Mouse (Mus musculus) frontal cortex, postnatal 10 days (tissue): ENCODE data around the gene Col28a1.

Experiments
- DNase-seq, 2 experiments: peaks; one replicate each; pipeline ENCODE4 v3.0.0; 2022; ENCODE audit warnings: low spot score in 2 of 2, mixed read lengths in 1 of 2

Col28a1 gene

DNA sequence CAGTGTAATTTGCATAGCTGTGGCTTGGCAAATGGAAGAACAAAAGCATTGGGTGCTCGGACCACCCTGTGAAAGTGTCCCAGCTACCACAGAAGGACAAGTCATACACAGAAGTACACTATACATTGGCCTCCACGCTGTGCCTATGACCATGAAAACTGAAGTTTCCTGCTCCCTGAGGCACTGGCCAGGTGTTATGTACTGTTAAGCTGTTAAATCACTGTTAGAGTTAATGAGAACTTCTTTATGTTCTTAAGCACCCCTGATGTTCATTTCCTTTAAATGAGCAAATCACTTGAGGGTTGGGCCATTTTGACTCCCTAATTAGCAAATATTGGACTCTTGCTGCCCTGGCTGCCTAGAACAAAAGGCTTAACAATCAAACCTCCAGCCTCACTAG, 73.3 kb downstream of the Col28a1 start:
- no peak for DNase-seq

DNA sequence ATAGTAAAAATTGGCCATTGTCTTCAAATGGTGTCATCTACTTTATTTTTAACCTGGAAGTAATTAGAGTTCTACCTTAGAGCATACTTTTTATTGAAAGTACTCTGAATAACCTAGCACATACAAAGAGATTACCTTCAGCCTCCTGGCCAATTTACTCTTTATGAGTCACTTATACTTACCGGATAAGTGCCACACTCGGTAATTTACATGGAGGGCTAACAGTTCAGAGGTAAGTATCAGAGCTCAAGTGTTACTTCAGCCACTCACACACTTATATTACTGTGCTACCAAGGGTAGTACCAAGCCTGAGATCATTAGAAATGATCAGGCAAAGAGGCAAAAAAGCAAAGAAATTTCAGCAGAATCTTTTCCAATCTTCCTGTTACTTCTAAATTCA, 73.8 kb downstream of the Col28a1 start:
- DNase-seq, result no peak

DNA sequence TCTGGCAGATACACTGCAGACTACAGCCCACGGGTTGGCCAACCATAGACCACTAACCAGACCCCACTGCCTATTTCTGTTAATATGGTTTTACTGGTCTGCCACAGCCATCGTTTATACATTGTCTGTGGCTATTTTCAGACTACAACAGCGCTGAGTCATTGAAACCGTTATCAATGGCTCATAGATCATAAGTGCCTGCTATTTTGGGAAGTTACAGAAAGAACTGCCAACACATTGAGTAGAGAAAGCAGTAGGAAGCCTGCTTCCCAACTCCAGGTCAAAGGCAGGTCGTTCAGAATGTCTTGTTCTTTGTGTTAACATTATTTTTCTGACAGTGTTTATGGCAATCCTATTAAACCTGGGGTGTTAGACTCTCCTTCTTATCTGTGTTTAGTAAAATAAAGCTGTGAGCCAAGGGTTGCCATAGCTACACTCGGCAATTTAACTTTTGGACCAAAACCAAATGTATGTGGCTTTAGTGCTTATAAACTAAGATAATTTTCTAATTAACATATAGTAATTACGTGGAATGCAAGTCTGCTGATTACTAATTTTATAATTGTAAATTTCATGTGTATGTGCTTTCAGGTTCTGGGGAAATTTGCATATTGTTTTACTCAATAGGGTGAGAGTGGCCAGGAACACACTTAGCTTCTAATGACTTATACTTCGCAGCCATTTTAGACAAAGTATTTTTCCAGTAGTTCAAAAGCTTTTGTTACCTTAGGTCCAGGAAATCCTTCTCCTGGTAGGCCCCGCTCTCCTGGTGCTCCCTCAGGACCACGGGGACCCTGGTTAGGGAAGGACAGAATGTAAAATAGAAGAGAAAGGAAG, 86.3 kb downstream of the Col28a1 start:
- DNase-seq, result no peak

DNA sequence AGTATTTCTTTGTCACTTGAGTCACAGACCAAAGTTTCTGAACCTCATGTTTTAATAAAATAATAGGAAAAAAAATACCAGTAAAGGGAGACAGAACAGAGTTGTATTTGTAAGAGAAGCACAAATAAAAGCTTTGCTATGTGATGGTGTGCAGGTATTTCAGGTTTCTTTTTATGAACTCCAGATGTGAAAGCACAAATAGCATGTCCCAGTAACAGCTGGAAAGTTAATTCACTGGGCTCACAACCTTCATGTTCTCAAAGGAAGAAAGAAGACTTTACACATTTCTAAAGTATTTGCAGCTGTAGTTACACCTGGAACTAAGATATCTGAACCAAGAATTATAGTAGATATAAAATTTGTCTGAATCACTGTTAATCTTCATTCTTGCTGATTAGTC, 91.2 kb downstream of the Col28a1 start:
- DNase-seq, result no peak

DNA sequence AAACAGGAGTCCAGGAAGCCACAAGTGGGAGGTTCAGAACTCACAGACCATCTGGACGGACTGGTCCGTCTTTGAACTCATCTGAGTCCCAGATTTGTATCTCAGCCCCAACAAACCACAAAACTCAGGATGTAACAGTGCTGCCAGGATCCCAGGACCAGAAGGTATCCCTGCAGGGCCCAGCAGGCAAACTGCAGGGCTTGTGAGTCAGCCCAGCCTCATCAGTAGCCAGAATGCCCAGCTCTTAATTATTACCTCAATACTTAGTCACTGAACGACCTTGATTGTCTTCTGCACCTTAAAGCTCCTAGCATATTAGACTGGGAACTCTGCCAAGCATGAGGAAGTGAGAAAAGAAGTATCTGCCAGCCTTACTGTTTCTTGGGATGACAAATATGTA, 96.6 kb downstream of the Col28a1 start:
- DNase-seq, result no peak

DNA sequence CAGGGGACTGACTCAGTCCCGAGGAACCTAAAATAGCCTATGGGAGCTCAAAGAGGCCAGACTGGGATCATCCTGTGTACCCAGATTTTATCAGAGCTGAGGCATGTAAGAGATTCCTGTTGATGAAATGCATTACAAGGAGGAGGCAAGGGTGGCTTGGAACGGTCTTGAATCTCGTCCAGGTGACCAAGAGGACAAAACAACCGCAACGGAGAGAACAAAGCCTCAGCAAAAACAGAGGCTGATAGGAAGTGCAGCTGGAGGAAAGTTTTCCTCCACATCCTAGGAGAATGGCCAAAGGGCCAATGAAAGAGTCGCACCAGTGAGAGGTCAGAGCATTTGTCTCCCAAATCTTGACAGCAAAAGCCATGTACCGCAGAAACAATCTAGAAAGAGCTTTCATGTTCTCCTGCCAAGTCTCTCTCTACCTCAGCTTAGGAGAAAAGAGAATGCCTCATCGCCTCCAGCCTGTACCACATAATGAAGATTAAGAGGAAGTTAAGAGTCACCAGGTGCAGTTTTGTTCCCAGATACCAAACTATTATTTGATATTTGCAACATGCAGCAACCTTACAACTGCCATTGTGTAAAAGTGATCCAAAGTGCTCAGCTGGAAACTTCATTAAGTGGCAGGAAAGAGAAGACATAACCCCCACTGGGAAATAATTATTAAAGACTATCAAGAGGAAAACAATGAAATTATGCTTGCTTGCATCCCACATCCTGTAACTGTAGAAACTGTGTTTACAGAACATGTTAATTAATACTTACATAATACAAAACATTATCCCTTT, 98.1 kb downstream of the Col28a1 start:
- DNase-seq, result no peak

DNA sequence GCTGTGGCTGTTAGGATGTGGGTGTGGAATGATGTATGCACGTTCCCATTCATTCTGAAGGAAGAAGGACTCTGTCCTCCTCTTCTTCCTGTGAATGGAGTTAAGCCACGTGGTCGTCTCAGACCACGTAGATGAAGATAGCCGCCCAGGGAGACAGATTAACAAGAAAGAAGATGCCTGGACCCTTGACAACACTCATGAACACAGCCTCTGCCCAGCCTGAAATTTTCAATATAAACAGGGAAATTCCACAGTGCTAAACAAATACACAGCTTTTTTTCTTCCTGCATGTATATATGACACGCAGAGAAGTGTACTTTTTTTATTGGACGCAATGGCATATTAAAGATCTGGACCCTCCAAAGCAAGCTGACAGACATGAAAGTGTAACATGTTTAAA, 98.9 kb downstream of the Col28a1 start:
- DNase-seq, result no peak

DNA sequence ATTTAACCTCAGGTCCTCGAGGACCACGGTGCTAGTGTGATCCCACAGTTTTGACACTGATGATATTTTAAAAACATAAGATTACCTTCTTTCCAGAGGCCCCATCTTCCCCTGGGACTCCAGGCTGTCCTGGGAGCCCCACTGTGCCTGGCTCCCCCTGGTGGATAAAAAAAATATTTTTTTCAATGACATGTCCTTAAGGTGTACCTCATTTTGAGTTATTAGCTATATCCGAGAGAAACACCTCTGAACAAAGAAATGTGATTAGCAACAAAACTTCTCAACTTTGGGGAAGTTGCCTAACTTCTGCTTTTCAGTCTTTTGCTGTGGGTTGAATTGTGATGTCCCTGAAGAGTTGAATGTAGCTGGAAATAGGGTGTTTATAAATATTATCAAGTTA, 105.6 kb downstream of the Col28a1 start:
- no peak for DNase-seq

DNA sequence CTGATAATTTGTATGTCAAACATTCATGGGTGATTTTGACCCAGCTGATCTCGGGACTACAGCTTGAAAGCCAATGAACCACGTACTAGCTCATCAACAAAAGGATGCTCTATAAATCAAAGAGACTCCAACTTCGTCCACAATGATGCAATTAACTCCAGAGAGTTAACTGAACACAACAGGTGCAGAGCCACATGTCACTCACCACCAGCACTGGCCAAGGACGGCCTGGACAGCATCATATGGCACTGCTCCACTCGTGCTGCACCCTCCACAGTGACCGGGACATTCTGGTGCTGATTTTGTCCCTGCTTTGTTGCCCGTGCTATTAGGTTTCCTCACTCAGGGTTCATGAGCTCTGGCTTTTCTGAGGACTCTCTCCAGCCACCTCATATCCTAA, 107.6 kb downstream of the Col28a1 start:
- no peak for DNase-seq

DNA sequence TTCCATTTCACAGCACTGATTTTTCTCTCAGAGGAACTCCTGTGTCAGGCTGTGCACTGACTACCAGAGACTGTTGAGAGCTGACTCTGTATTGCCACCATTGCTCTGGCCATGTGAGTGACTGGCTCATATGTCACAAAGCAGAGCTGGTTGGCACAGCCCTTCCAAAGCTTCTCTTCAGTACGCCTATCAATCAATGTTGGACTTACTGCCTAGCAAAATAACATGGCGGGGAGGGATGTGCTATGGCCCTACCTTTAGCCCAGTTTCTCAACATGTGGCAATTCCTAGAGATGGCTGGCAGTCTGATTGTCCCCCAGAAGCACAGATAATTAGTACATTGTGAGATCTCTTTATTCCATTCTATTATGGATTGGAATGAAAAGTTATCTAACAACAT, 109.2 kb downstream of the Col28a1 start:
- DNase-seq, result no peak

DNA sequence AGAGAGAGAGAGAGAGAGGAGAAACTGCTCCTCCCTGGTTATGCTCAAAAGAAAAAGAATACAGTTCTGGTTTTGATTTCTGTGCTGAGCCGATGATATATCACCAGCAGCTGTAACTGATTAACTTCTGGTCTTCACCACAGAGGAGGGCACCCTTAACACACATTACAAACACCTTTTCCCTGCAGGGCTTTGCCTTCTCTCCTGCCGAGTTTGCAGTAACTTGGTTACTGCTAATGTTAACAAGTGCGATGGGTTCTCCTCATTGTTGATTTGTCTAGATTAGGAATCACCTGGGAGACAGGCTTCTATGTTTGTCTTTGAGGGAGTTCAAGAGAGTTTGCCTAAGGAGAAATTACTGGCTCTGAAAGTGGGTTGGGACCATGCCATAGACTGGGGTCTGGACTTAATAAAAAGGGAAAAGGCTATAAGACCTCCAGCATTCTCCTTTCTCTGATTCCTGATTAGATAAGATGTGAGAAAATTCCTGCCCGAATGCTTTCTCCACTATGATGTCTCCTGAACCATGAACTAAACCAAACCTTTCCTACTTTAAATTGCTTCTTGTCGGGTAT, 114.8 kb downstream of the Col28a1 start:
- DNase-seq, result no peak

DNA sequence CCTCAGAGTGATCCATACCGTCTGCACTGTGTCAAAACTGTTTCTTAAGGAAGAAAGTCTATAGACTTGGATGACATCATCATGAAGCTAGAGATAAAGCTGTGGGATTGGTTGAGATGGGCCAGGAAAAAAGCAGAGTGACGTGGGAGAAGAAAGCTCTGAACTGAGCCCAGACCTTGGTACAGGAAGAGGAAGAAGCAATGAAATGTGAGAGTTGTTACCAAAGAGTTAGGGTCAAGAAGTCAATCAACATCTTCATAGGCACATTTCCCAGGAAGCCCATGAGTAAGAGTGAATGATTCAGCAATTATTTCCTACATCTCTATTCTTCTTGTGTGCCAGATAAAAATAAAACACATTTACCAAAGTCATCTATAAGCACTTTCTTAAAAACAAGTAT, 117.5 kb downstream of the Col28a1 start:
- DNase-seq, result no peak

DNA sequence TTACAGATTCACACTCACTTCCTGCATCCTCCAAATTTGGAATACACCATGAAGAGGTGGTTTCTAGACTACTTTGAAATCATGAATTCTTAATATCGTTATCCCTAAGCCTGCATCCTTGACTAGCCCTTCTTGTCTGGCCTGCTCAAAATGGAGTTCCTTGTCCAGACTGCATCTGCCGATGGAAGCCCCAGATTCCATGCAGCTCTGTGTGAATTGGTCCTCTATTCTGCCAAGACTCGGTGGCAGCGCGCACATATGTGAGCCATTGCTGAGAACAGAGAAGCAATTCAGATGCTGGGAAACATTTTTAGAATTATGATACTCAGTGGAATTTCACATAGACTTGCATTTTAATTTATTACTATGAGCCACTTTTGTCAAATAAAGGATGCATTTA, 123.4 kb downstream of the Col28a1 start:
- DNase-seq, result peak; percentile 8 to 15

DNA sequence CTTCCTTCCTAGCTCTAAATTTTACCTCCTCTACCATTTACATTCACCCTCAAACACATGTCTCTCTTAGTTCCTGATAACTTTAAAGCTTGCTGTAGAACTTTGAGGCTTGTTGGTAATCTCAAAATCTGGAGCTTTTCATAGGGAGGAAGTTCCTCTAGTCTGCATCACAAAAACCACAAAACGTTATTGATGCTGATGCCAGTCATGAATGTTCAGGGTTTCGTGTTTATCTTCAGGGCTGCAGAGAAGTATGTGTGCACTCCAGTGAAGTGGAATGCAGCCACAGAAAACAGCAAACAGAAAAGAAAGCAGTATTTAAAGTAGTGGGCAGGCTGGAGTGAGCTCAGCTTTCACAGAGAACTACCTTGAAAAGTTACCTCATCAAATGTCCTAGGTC, 124.0 kb downstream of the Col28a1 start:
- DNase-seq, result no peak

DNA sequence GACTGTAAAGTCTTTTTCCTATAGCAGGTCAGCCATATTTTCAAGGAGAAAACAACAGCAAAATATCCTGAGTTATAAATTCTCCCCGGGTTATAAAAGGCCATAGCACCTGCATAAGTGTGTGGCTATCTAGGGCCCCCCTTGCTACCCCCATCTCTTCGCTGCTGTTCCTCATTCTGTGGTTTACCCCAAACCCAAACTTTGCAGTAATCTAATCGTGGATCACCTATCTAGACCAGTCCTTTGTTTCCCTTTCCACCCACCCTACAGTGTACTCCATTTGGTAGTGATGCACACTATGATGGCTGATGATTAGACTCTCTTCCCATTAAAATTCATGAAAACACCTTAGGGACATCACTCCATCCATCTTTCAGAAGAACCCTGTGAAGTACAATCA, 125.3 kb downstream of the Col28a1 start:
- DNase-seq, result no peak

DNA sequence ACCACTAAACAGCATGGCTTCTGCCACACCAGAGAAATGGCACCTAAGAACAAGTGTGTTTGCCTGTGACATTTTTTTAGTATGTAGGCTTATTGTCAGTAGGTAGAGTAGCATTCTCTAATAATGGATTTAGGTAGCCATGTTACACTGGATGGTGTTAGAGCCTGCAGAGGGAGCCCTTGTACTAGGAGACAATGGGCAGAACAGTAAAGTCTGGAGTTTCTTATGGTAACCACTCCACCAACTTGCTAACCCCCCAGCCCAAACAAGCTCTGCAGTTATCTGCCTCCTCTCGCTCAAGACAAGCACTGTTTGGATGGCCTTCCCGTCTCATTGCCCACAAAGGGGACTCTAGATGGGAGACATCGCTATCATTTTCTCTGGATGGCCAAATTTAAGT, 126.2 kb downstream of the Col28a1 start:
- no peak for DNase-seq

DNA sequence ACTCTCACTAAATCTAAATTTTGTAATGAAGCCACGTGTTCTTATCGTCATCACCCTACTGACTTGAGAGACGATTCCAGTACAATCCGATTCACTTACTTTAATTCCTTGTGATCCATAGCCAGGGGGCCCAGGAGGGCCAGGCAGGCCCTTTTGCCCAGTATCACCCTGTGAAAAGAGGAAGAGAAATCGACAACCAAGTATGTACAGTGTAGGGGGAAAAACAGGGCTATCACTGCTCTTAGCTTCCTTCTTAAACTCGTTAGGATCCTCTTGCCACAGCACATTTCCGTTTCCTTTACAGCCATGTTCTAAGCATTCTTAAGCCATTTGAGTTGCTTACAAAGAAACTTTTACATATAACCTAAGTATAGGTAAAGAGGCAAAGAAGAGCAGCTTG, 133.2 kb downstream of the Col28a1 start:
- DNase-seq, result no peak

DNA sequence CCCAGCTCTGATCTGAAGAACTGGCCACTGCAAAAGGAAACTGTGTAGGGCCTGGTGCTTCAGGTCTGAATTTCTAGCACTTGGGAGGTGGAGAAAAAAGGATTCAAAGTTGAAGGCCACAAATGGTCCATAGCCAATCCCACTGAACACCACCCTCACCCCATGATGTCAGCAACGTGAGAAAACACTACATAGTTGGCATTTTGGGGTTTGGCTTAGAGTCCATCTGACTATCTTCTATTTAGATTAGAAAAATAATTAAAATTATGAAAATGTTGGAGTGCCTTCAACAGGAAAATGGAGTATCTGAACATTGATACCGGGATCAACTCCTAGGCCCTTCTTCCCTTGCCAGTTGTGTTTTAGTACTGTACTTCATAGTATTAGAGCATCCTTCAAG, 144.2 kb downstream of the Col28a1 start:
- no peak for DNase-seq

DNA sequence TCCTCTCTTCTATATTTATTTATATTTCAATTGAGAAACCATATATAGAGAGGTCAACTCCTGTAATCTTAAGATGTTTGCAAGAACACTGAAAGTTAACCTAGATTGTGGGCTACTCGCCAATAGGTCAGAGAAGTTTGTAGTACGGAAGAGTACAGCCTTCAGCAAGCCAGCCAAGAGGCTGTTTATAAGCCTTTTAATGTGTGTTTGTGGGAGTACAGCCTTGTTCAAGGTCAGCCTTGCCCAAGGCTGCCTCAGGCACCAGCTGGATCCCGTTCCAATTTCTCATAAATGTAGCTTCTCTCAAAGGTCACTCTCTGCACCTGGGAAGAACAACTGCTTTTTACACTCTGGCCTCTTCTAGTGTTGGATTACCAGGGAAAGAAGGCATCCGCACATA, 146.0 kb downstream of the Col28a1 start:
- no peak for DNase-seq

DNA sequence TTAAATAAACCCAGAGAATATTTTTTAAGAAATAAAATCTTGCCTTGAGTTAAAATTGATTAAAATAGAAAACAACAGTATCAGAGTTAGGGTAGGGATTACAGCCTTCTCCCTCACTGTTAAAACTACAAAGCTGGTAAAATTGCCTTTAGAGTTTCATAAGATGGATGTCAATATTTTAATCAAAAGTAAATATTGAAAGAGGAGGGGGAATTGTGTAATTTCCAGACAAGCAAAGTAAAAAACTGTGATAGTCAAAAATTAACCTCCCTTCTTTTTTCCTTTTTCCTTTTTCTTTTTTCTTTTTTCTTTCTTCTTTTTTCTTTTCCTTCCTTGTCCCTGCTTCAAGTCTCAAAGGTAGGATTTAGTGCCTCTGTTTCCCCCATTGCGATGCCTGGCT, 146.6 kb downstream of the Col28a1 start:
- DNase-seq, result no peak

DNA sequence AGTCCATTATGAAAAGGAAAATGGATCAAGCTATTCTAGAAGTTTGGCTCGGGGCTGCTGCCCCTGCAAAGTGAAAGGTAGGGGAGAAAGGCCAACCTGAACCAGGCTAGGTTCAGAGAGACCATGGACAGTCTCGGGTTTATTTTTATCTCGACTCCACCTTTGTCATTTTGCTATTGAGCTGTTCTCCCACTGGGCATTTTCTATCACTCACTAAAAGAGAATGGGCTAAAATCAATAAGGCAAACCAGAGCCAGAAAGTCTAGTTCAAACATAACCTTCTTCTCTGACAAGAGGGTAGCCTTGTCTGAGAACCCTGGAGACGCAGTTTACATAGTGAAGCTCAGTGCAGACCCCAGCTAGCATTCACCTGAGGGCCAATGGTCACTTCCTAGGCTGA, 163.7 kb downstream of the Col28a1 start:
- no peak for DNase-seq

DNA sequence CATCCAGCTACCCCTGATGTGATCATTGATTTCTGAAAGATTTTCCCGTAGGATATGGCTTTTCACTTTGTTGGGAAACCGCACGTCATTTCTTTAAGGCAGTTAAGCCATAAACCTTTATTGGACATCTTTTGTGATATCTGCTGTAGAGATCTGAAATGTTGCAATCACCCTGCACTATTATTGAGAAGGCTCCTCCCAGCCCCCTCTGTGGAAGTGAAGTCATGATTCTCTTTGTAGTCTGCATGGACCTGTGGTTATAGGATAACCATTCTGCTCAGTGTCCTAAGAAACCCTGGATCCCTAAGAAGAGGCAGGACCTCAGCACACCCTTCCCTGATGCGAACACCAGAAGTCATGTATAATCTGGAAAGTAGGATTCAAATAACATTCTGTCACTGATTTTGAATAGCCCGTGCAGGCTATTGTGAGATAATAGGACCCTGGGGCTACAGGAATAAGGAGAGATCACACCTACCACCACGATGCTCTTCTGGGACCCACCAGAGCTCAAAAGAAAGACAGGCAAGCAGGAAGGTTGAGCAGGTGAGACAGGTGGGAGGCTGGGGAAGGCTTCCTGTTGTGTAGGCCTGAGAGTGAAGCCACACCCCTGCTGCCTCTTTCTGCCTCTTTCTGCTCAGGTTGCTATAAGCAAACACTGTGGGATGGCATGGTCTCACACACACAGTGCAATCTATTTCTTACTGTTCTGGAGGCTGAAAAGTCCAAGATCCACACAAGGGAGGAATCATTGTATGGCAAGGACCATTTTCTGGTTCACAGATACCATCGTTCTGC, 166.9 kb downstream of the Col28a1 start:
- DNase-seq, result no peak
